23 mouse cellular contexts compared by ENCODE assay signal in the genomic region with DNA sequence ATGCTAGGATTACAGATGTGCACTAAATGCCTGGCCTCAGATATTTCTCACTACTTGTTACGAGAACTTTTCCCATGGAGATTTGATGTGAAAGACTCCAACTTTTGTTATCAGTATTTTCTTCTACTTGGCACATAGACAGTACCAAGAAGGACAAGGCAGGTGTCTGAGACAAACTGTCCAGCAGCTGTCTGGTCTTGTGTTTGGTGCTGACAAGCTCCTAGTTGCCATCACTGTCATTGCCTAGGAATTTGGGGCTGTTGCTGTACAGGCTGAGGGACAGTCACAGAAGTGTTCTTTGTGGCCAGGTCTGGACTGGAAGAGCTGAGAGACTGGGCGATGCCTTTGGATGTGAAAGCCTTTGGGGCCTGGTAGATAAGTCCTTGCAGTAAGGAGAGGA. TPM values are rescaled to one million over a fixed set of nuclear protein-coding genes. Genes with fewer than 3 reads are reported as not detected.
A peak's percentile ranks its signal among the peaks of the same experiment; 100 is the strongest.
DNase-seq lines count a peak whose midpoint lies in the region; ATAC-seq and TF ChIP-seq lines count a peak whose summit lies in the region.
"Had no signal": no experiment of that assay in that cellular context is flagged by ENCODE, and none has a peak within 500 bp of the region (broad histone marks: within the 10 kb centered on the region; RNA-seq: fewer than 3 reads in every experiment).

No protein-coding gene starts in this region.

- peak; percentile 50; the same call in 1 of the 2 replicates for ATAC-seq in embryonic facial prominence, embryonic 14.5 days (ENCODE audit: low read depth)
- ATAC-seq in stomach, embryonic 16.5 days (ENCODE audit: insufficient read depth, low FRiP score), result 0 out of 2 replicates have a peak, but pooled peaks have one; percentile 21
- ATAC-seq in stomach, postnatal 0 days (ENCODE audit: low FRiP score, low TSS enrichment), result no peak
- ATAC-seq in erythroid progenitor cell, adult 5-6 weeks (replicated peaks; ENCODE audit: low FRiP score, poor library complexity, severe bottlenecking), result no peak
- ATAC-seq: forebrain, embryonic 13.5 days; forebrain, embryonic 15.5 days; forebrain, postnatal 0 days had no signal

- H3K9me3 ChIP-seq in embryonic facial prominence, embryonic 14.5 days (ENCODE audit: control insufficient read depth, low read length), result no peaks in the 10 kb centered on the region
- H3K9me3 ChIP-seq in embryonic facial prominence, embryonic 10.5 days, result no peaks in the 10 kb centered on the region
- H3K9me3 ChIP-seq in stomach, embryonic 16.5 days (replicated peaks; ENCODE audit: control insufficient read depth, low read length), result no peaks in the 10 kb centered on the region
- H3K9me3 ChIP-seq in stomach, postnatal 0 days (ENCODE audit: control insufficient read depth, low read length), result no peaks in the 10 kb centered on the region
- H3K9me3 ChIP-seq: embryonic facial prominence, embryonic 12.5 days; embryonic facial prominence, embryonic 15.5 days; forebrain, embryonic 13.5 days; forebrain, embryonic 15.5 days had no signal

- peak; percentile 44 for DNase-seq in embryonic facial prominence, embryonic 14.5 days (ENCODE audit: low spot score)
- no peak for DNase-seq in embryonic facial prominence, embryonic 10.5 days (ENCODE audit: low spot score)
- no peak for DNase-seq in stomach, postnatal 0 days (ENCODE audit: low spot score)
- DNase-seq: adrenal gland, adult 2 months; adrenal gland, postnatal 10 days; adrenal gland, postnatal 25 days; B cell, adult 2 months; cerebellum, adult 11 months; cerebellum, adult 18-20 months; cerebellum, adult 8-10 months; cerebellum, adult 9-11 months; cerebellum, postnatal 14 days; cerebellum, postnatal 36 days; embryo, embryonic 11 days; forebrain, postnatal 0 days had no signal

- no peaks in the 10 kb centered on the region for H3K27me3 ChIP-seq in embryonic facial prominence, embryonic 14.5 days (replicated peaks; ENCODE audit: control insufficient read depth, insufficient read depth, low read length)
- H3K27me3 ChIP-seq in embryonic facial prominence, embryonic 10.5 days (replicated peaks; ENCODE audit: low read depth, poor library complexity, severe bottlenecking), result no peaks in the 10 kb centered on the region
- no peaks in the 10 kb centered on the region for H3K27me3 ChIP-seq in stomach, embryonic 16.5 days (ENCODE audit: control insufficient read depth, insufficient read depth, low read length)
- no peaks in the 10 kb centered on the region for H3K27me3 ChIP-seq in stomach, postnatal 0 days (ENCODE audit: control insufficient read depth, insufficient read depth, low read length)
- H3K27me3 ChIP-seq: embryonic facial prominence, embryonic 12.5 days; embryonic facial prominence, embryonic 15.5 days; forebrain, embryonic 13.5 days; forebrain, embryonic 15.5 days had no signal

- no peaks in the 10 kb centered on the region for H3K4me1 ChIP-seq in embryonic facial prominence, embryonic 14.5 days (ENCODE audit: control insufficient read depth, insufficient read depth, low read length)
- peaks cover 11% of the 10 kb centered on the region; the same call in 1 of the 2 replicates for H3K4me1 ChIP-seq in embryonic facial prominence, embryonic 10.5 days
- H3K4me1 ChIP-seq in stomach, embryonic 16.5 days (ENCODE audit: control insufficient read depth, insufficient read depth, low read length), result 0 out of 2 replicates have a peak, but pooled peaks cover 10% of the 10 kb centered on the region
- H3K4me1 ChIP-seq in stomach, postnatal 0 days (replicated peaks; ENCODE audit: control insufficient read depth, insufficient read depth), result 0 out of 2 replicates have a peak, but pooled peaks cover 3% of the 10 kb centered on the region
- H3K4me1 ChIP-seq: embryonic facial prominence, embryonic 12.5 days had no signal

- H3K4me2 ChIP-seq in embryonic facial prominence, embryonic 14.5 days (ENCODE audit: low read depth, low read length), result no peak overlapping the region
- H3K4me2 ChIP-seq in stomach, embryonic 16.5 days (ENCODE audit: low read depth, low read length), result no peak overlapping the region
- H3K4me2 ChIP-seq in stomach, postnatal 0 days (replicated peaks; ENCODE audit: low read depth), result no peak overlapping the region
- H3K4me2 ChIP-seq: embryonic facial prominence, embryonic 12.5 days; embryonic facial prominence, embryonic 15.5 days; forebrain, embryonic 13.5 days; forebrain, embryonic 15.5 days had no signal

- no peak overlapping the region for H3K4me3 ChIP-seq in embryonic facial prominence, embryonic 14.5 days (ENCODE audit: low read depth, low read length)
- no peak overlapping the region for H3K4me3 ChIP-seq in embryonic facial prominence, embryonic 10.5 days
- H3K4me3 ChIP-seq in stomach, embryonic 16.5 days (replicated peaks; ENCODE audit: low read length), result no peak overlapping the region
- no peak overlapping the region for H3K4me3 ChIP-seq in stomach, postnatal 0 days (ENCODE audit: low read depth, low read length)
- H3K4me3 ChIP-seq: embryonic facial prominence, embryonic 12.5 days; embryonic facial prominence, embryonic 15.5 days; erythroblast, embryonic 14.5 days; forebrain, embryonic 13.5 days; forebrain, embryonic 15.5 days had no signal

- TF ChIP-seq EP300 in stomach, postnatal 0 days (optimal IDR thresholded peaks at IDR 0.05), result no peak

- no peak for TF ChIP-seq CTCF in stomach, postnatal 0 days (IDR thresholded peaks at IDR 0.05; ENCODE audit: low read depth)

- H3K36me3 ChIP-seq in embryonic facial prominence, embryonic 14.5 days (ENCODE audit: control insufficient read depth, insufficient read depth, low read length), result peaks cover 42% of the 10 kb centered on the region
- H3K36me3 ChIP-seq in embryonic facial prominence, embryonic 10.5 days (replicated peaks), result peaks cover 90% of the 10 kb centered on the region
- 0 out of 2 replicates have a peak, but pooled peaks cover 3% of the 10 kb centered on the region for H3K36me3 ChIP-seq in stomach, embryonic 16.5 days (ENCODE audit: control insufficient read depth, insufficient read depth, low read length)
- H3K36me3 ChIP-seq in stomach, postnatal 0 days (ENCODE audit: control insufficient read depth, insufficient read depth, low read length), result peaks cover 3% of the 10 kb centered on the region; the same call in 1 of the 2 replicates

- WGBS in embryonic facial prominence, embryonic 14.5 days, result 81% methylated on average over 2 of the region's 2 CpGs
- WGBS in embryonic facial prominence, embryonic 10.5 days, result 94% methylated on average over 2 of the region's 2 CpGs
- WGBS in stomach, embryonic 16.5 days, result 95% methylated on average over 2 of the region's 2 CpGs
- 94% methylated on average over 2 of the region's 2 CpGs for WGBS in stomach, postnatal 0 days

- no peak overlapping the region for H3K27ac ChIP-seq in embryonic facial prominence, embryonic 14.5 days (replicated peaks; ENCODE audit: low read depth, low read length)
- H3K27ac ChIP-seq in embryonic facial prominence, embryonic 10.5 days (replicated peaks), result no peak overlapping the region
- H3K27ac ChIP-seq in stomach, embryonic 16.5 days (ENCODE audit: low read length), result no peak overlapping the region
- H3K27ac ChIP-seq in stomach, postnatal 0 days (replicated peaks), result no peak overlapping the region
- H3K27ac ChIP-seq: embryonic facial prominence, embryonic 12.5 days; embryonic facial prominence, embryonic 15.5 days; forebrain, embryonic 13.5 days; forebrain, embryonic 15.5 days had no signal

- no peak overlapping the region for H3K9ac ChIP-seq in embryonic facial prominence, embryonic 14.5 days (ENCODE audit: low read depth, low read length)
- no peak overlapping the region for H3K9ac ChIP-seq in stomach, embryonic 16.5 days (ENCODE audit: low read length)
- H3K9ac ChIP-seq in stomach, postnatal 0 days (ENCODE audit: low read length), result no peak overlapping the region
- H3K9ac ChIP-seq: embryonic facial prominence, embryonic 12.5 days; embryonic facial prominence, embryonic 15.5 days; forebrain, embryonic 13.5 days; forebrain, embryonic 15.5 days; forebrain, postnatal 0 days had no signal

RNA-seq across cellular contexts. Expression of a gene that starts 19.2 kb away (rescaled TPM):
- polyA plus RNA-seq in embryonic facial prominence, embryonic 14.5 days (2014; fragmentation: Nextera tagmentation; extraction: Ambion mirVana), result 18.8 and 19.4 TPM in 2 replicates
- 19.0 and 21.6 TPM in 2 replicates for polyA plus RNA-seq in embryonic facial prominence, embryonic 10.5 days (2016; fragmentation: Nextera tagmentation; extraction: Ambion mirVana)
- 20.1 and 21.2 TPM in 2 replicates for polyA plus RNA-seq in stomach, embryonic 16.5 days (2015; fragmentation: Nextera tagmentation; extraction: Ambion mirVana)
- polyA plus RNA-seq in stomach, postnatal 0 days (2015; fragmentation: Nextera tagmentation; extraction: Ambion mirVana), result 11.6 and 12.0 TPM in 2 replicates
- 1.3 and 3.6 TPM in 2 replicates for total RNA-seq in erythroid progenitor cell, adult 5-6 weeks (2015; ENCODE audit: low replicate concordance)
- 6.0 and 9.9 TPM in 2 replicates for total RNA-seq in erythroid progenitor cell, adult 5-6 weeks (2017; ENCODE audit: low replicate concordance)

RNA-seq across cellular contexts. Expression of a gene that starts 40.2 kb away (rescaled TPM):
- 26.9 and 29.3 TPM in 2 replicates for polyA plus RNA-seq in embryonic facial prominence, embryonic 14.5 days (2014; fragmentation: Nextera tagmentation; extraction: Ambion mirVana)
- 33.6 and 43.0 TPM in 2 replicates for polyA plus RNA-seq in embryonic facial prominence, embryonic 10.5 days (2016; fragmentation: Nextera tagmentation; extraction: Ambion mirVana)
- 13.0 and 13.8 TPM in 2 replicates for polyA plus RNA-seq in stomach, embryonic 16.5 days (2015; fragmentation: Nextera tagmentation; extraction: Ambion mirVana)
- polyA plus RNA-seq in stomach, postnatal 0 days (2015; fragmentation: Nextera tagmentation; extraction: Ambion mirVana), result 14.2 and 17.4 TPM in 2 replicates
- not detected in 2 replicates for total RNA-seq in erythroid progenitor cell, adult 5-6 weeks (2015; ENCODE audit: low replicate concordance)
- not detected in 2 replicates for total RNA-seq in erythroid progenitor cell, adult 5-6 weeks (2017; ENCODE audit: low replicate concordance)
- total RNA-seq: MEL had no signal

Comparison
In these comparisons a context has a peak if more than half of its experiments do, and no peak if none do; other contexts are left out.
1. ATAC-seq: peak in embryonic facial prominence, embryonic 14.5 days (single experiment) and stomach, embryonic 16.5 days (single experiment); none in stomach, postnatal 0 days (single experiment) and erythroid progenitor cell, adult 5-6 weeks (single experiment).